Mouse (Mus musculus) hindbrain, embryonic 16.5 days (tissue): Measurements from ENCODE around the gene Ccl22. TPM values are rescaled to one million over a fixed set of nuclear protein-coding genes. Genes with fewer than 3 reads are reported as not detected.

Source experiments
- ATAC-seq: fragments of 200-750 bp; cut with Nextera tagmentation; 2 replicates; pipeline ENCODE4 v1.8.0; 2017; ENCODE audit warnings: moderate TSS enrichment, moderate library complexity
- H3K27ac ChIP-seq: fragments of 300-500 bp; sonication (generic); 2 replicates; pipeline ENCODE4 v1.5.1; 2014; ENCODE audit warnings: low read depth, mild to moderate bottlenecking, control low read depth, low read length, moderate library complexity
- H3K27me3 ChIP-seq: fragments of 300-500 bp; sonication (generic); replicated peaks from 2 replicates; pipeline ENCODE4 v1.6.1; 2014; ENCODE audit warnings: low read length; ENCODE audit not compliant: control insufficient read depth, insufficient read depth
- H3K36me3 ChIP-seq: fragments of 300-500 bp; sonication (generic); 2 replicates; pipeline ENCODE4 v1.6.1; 2014; ENCODE audit warnings: mild to moderate bottlenecking, low read length, moderate library complexity, mixed read lengths; ENCODE audit not compliant: control insufficient read depth, insufficient read depth
- H3K4me1 ChIP-seq: fragments of 300-500 bp; sonication (generic); 2 replicates; pipeline ENCODE4 v1.6.1; 2014; ENCODE audit warnings: low read depth, low read length; ENCODE audit not compliant: control insufficient read depth, insufficient read depth
- H3K4me2 ChIP-seq: fragments of 300-500 bp; sonication (generic); 2 replicates; pipeline ENCODE4 v1.6.1; 2014; ENCODE audit warnings: mild to moderate bottlenecking, low read length, control low read depth, moderate library complexity
- H3K4me3 ChIP-seq: fragments of 300-500 bp; sonication (generic); 2 replicates; pipeline ENCODE4 v1.5.1; 2014; ENCODE audit warnings: mild to moderate bottlenecking, low read length, control low read depth, moderate library complexity
- H3K9ac ChIP-seq: fragments of 300-500 bp; sonication (generic); 2 replicates; pipeline ENCODE4 v1.6.1; 2014; ENCODE audit warnings: low read depth, mild to moderate bottlenecking, control low read depth, low read length, moderate library complexity
- H3K9me3 ChIP-seq: fragments of 300-500 bp; sonication (generic); 2 replicates; pipeline ENCODE4 v1.6.1; 2014; ENCODE audit warnings: mild to moderate bottlenecking, low read length, moderate library complexity; ENCODE audit not compliant: control insufficient read depth
- WGBS: fragments of 180-500 bp; shearing (Covaris S2); extraction: QIAGEN DNeasy Blood & Tissue Kit; methylation state at CpG from one replicate; pipeline ENCODE4 v1.1.7; 2014; 5-methylcytosine and 5-hydroxymethylcytosine counted together
- polyA plus RNA-seq: library from polyadenylated mRNA; unstranded; fragments of >200 nt; fragmentation: Nextera tagmentation; extraction: Ambion mirVana; gene quantifications from 2 replicates; pipeline ENCODE4 v1.2.1, GENCODE M21; 2015

Ccl22 gene
- polyA plus RNA-seq, 1 experiment from 2014 or later = not detected

DNA sequence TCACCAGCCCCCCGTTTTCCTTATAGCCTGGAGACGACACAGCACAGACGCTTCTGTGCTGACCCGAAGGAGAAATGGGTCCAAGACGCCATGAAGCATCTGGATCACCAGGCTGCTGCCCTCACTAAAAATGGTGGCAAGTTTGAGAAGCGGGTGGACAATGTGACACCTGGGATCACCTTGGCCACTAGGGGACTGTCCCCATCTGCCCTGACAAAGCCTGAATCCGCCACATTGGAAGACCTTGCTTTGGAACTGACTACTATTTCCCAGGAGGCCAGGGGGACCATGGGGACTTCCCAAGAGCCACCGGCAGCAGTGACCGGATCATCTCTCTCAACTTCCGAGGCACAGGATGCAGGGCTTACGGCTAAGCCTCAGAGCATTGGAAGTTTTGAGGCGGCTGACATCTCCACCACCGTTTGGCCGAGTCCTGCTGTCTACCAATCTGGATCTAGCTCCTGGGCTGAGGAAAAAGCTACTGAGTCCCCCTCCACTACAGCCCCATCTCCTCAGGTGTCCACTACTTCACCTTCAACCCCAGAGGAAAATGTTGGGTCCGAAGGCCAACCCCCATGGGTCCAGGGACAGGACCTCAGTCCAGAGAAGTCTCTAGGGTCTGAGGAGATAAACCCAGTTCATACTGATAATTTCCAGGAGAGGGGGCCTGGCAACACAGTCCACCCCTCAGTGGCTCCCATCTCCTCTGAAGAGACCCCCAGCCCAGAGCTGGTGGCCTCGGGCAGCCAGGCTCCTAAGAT lies 34.3 kb downstream of the Ccl22 start:
- no peak for ATAC-seq
- H3K27ac ChIP-seq = no peak overlapping the region
- 93% methylated on average over 16 of the region's 16 CpGs for WGBS
- no peaks in the 10 kb centered on the region; the same call in 1 of the 2 replicates for H3K36me3 ChIP-seq
- H3K4me2 ChIP-seq = no peak overlapping the region
- H3K9me3 ChIP-seq = no peaks in the 10 kb centered on the region
- H3K9ac ChIP-seq = no peak overlapping the region
- no peaks in the 10 kb centered on the region for H3K27me3 ChIP-seq
- H3K4me3 ChIP-seq = no peak overlapping the region
- peaks cover 4% of the 10 kb centered on the region for H3K4me1 ChIP-seq

GRCm38 (mm10) chr8:94780491-94781154 lies 35.2 kb downstream of the Ccl22 start:
- no peak overlapping the region for H3K9ac ChIP-seq
- no peak for ATAC-seq
- peaks cover 4% of the 10 kb centered on the region for H3K4me1 ChIP-seq
- no peak overlapping the region for H3K4me3 ChIP-seq
- no peak overlapping the region for H3K4me2 ChIP-seq
- 87% methylated on average over 21 of the region's 21 CpGs for WGBS
- no peak overlapping the region for H3K27ac ChIP-seq
- no peaks in the 10 kb centered on the region for H3K27me3 ChIP-seq
- H3K9me3 ChIP-seq = no peaks in the 10 kb centered on the region
- H3K36me3 ChIP-seq = no peaks in the 10 kb centered on the region; the same call in 1 of the 2 replicates

DNA sequence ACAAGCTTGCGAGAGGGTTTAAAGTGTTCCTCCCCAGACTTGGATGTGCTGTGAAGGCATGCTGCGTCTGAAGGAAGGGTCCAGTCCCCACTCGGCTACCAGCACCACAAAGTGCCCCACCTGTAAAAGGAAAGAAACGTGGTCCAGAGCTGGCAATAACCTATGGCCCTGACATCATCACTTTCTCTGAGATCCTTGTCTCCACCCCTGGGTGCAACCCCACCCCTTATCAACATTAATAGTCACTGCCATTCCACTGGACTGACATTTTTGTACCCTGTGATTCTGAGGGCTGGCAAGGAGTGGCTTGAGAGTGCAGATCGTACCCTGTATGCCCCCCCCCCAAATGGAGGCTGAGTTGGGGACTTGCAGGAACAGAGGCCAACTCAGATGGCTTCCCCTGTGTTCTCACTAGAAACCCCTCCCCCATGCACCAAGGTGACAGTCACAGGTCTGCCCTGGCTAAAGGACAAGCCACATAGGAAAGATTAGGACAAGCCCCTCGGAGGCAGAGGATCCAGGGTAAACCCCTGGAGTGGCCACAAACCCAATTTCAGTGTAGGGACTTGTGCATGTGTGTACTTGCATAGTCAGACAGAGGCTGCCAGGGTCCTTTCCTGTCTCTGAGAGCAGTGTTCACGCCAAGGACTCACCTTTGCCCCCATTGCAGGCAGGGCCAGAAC lies 35.9 kb downstream of the Ccl22 start:
- Histone ChIP-seq H3K27ac (no peak overlapping the region), H3K36me3 (no peaks in the 10 kb centered on the region; the same call in 1 of the 2 replicates), H3K9me3 (no peaks in the 10 kb centered on the region), H3K4me3 (no peak overlapping the region), H3K27me3 (no peaks in the 10 kb centered on the region), H3K4me1 (peaks cover 4% of the 10 kb centered on the region), H3K4me2 (no peak overlapping the region), H3K9ac (no peak overlapping the region)
- ATAC-seq = no peak
- 67% methylated on average over 7 of the region's 7 CpGs for WGBS

- Histone ChIP-seq H3K36me3 (no peaks in the 10 kb centered on the region; the same call in 1 of the 2 replicates), H3K9ac (no peak overlapping the region)
- ATAC-seq = no peak
These were observed 36.4 kb downstream of the Ccl22 start for GRCm38 (mm10) chr8:94781838-94782235.

DNA sequence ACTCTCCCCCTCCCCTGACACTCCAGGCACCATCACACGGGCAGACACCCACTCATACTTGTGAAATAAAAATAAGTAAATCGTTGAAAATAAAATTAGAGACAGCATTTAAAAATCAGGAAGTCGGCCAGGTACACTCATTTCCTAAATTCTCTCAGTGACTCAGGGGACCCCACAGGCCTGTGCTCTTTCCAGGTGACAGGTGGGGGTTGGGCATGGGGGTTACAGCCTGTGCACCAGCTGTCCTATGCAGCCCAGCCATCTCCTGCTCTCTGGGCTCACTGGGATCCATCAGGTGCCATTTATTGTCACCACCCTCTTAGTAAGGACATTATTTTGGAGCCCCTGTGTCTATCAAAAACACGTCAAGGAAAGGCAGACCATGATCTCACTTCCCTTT lies 38.5 kb downstream of the Ccl22 start:
- Histone ChIP-seq H3K36me3 (no peaks in the 10 kb centered on the region; the same call in 1 of the 2 replicates), H3K4me3 (no peak overlapping the region), H3K4me2 (no peak overlapping the region), H3K9ac (no peak overlapping the region), H3K27ac (no peak overlapping the region), H3K27me3 (no peaks in the 10 kb centered on the region), H3K4me1 (no peaks in the 10 kb centered on the region; the same call in 1 of the 2 replicates), H3K9me3 (no peaks in the 10 kb centered on the region)
- ATAC-seq = no peak
- 81% methylated on average over 4 of the region's 4 CpGs for WGBS

More at GRCm38 (mm10) chr8:94781838-94782235, 36.4 kb downstream of the Ccl22 start:
- H3K9me3 ChIP-seq = no peaks in the 10 kb centered on the region
- peaks cover 4% of the 10 kb centered on the region for H3K4me1 ChIP-seq
- H3K27me3 ChIP-seq = no peaks in the 10 kb centered on the region
- no peak overlapping the region for H3K4me3 ChIP-seq
- H3K4me2 ChIP-seq = no peak overlapping the region
- H3K27ac ChIP-seq = no peak overlapping the region
- 14% methylated on average over 11 of the region's 11 CpGs for WGBS

GRCm38 (mm10) chr8:94785247-94785985 lies 40.0 kb downstream of the Ccl22 start:
- no peak for ATAC-seq
- no peak overlapping the region for H3K9ac ChIP-seq
- no peak overlapping the region for H3K4me2 ChIP-seq
- H3K4me1 ChIP-seq = no peaks in the 10 kb centered on the region; the same call in 1 of the 2 replicates
- 77% methylated on average over 12 of the region's 12 CpGs for WGBS
- no peaks in the 10 kb centered on the region for H3K9me3 ChIP-seq
- no peak overlapping the region for H3K4me3 ChIP-seq
- H3K27me3 ChIP-seq = no peaks in the 10 kb centered on the region
- no peaks in the 10 kb centered on the region for H3K36me3 ChIP-seq
- H3K27ac ChIP-seq = no peak overlapping the region

- no peak for ATAC-seq
- H3K36me3 ChIP-seq = no peaks in the 10 kb centered on the region
- 74% methylated on average over 6 of the region's 6 CpGs for WGBS
These were observed 40.7 kb downstream of the Ccl22 start for GRCm38 (mm10) chr8:94785995-94786595.

DNA sequence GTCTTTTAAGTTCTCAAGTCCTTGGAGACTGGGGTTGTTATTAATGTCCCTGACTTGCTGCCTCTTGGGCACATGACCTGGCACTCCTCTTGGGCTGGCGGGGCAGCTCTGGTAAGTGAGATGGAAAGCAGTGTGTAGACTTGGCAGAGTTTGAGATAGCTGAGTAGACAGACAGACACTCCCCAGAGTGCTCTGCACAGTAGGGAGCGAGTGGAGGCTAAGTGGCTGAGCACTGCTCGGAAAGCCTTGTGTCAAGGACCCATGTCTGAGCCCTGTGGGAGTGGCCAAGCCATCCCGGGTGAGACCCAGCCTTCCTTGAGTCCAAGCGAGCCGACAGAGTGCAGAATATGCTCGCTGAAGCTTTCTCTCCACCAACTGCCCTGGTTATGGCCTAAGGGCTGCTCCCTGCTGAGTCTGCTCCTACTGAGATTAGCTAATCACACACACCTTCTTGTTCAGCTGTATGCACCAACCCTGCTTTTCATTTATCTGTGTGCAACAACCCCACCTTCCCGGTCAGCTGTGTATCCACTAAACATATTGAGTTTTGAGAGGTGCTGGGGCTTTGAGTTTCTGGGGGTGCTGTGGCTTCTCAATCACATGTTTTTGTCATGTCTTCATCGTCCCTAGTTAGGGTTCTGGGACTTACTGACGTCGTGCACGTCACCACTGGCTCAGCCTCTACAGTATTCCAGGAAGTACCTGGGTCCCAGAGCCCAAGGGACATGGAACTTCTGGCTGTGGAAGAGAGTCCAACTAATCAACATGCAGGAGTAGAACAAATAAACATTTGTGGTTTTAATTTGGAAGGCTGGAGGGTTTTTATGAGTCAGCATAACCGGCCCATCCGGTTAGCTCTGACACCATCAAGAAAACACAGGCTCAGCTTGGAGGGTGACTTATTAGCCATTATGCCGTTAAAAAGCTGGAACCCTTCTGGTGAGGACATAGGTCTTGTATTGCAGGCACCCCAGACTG lies 42.4 kb downstream of the Ccl22 start:
- peak; percentile 40; the same call in 1 of the 2 replicates for ATAC-seq
- no peaks in the 10 kb centered on the region for H3K27me3 ChIP-seq
- no peaks in the 10 kb centered on the region for H3K4me1 ChIP-seq
- WGBS = 65% methylated on average over 15 of the region's 15 CpGs
- no peaks in the 10 kb centered on the region for H3K9me3 ChIP-seq
- H3K9ac ChIP-seq = no peak overlapping the region
- no peak overlapping the region for H3K27ac ChIP-seq
- H3K36me3 ChIP-seq = no peaks in the 10 kb centered on the region
- no peak overlapping the region for H3K4me2 ChIP-seq
- H3K4me3 ChIP-seq = no peak overlapping the region

More at GRCm38 (mm10) chr8:94785995-94786595, 40.7 kb downstream of the Ccl22 start:
- Histone ChIP-seq H3K4me2 (no peak overlapping the region), H3K27me3 (no peaks in the 10 kb centered on the region), H3K9ac (no peak overlapping the region), H3K4me3 (no peak overlapping the region), H3K27ac (no peak overlapping the region), H3K9me3 (no peaks in the 10 kb centered on the region), H3K4me1 (no peaks in the 10 kb centered on the region; the same call in 1 of the 2 replicates)
